Mouse (Mus musculus) heart, postnatal 4 days (tissue): ENCODE results near the gene Aqp1. TPM values are rescaled to one million over a fixed set of nuclear protein-coding genes. Genes with fewer than 3 reads are reported as not detected.

Experiments used
- DNase-seq: peaks from one replicate; pipeline ENCODE4 v3.0.0; 2021
- total RNA-seq, 2 experiments: library from RNA; stranded (reverse); gene quantifications; 2 replicates each; pipeline ENCODE4 v1.2.3; 2021

Aqp1 gene
- total RNA-seq, 2 experiments from 2014 or later = 87.4 to 98.8 TPM

DNA sequence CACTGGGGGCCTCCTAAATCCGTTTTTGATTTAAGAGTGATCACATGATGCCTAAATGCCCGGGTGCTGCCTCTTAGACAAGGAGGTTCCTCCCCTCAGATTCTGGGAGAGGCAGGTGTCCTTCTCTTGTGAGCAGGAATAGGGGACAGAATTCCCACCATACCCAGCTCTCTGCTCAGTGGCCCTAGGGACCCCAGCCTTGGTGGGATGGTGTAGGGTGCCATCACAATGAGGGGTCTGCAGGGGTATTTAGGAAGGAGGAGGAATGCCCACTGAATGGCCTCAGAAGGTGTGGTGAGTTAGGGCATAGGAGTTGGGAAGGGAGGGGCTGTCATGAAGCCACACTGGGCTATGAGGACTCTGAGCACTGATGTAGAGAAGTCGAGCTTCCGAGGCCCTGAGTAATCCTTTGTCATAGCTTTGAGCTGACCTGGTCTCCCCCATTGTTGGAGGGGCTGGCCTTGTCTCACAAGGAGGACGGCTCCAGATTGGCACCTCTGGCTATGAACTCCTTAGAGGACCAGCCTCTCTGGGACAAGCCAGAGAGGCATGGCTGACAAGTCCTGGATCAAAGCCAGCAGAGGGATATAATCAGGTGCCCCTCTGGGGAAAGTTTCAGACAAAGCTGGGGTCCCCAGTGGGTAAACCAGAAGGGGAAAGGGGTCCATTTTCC lies 4.0 kb upstream of the Aqp1 start:
- no peak for DNase-seq

- DNase-seq = no peak
Observed at GRCm38 (mm10) chr6:55332773-55333109, 3.5 kb upstream of the Aqp1 start.

DNA sequence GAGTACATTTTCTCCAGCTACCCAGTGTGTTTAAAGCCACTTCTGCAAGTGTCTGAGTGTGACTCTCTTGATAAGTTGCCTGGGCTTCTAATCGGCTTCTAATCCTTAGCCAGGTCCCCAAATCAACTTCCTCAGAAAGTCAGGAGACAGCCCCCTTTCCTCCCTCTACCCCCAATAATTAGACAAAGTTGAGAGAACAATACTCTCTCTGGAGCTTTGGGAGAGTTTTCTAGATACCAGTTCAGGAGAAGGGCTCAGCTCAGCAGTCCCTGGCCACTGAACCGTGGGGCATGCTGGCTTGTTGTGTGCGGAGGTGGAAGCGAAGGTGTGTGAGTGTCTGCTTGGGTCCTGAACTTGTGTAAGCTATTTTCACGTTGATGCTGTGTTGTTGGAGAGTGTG lies 1.0 kb downstream of the Aqp1 start:
- no peak for DNase-seq

GRCm38 (mm10) chr6:55338077-55338476 lies 1.8 kb downstream of the Aqp1 start:
- DNase-seq = no peak

GRCm38 (mm10) chr6:55338934-55339825 lies 2.9 kb downstream of the Aqp1 start:
- no peak for DNase-seq

DNA sequence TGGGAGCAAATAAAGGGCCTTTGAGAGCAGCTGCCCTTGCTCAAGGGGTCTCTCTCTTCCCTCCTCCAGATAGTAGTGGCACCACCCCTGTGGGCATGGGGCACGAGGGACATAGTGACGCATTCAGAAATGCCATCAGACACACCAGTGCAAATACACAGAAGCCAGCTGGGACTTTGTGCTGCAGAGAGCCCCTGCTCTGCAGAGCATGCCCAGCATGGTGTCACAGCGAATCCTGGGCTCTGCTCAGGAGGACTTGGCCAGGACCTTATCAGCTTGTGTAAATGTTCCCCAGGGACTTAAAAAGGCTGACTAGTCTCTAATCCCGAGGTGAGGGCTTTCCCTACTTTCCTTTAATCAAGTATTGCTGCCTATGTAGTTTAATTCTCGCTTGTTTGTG lies 5.5 kb downstream of the Aqp1 start:
- peak; percentile 37 for DNase-seq

GRCm38 (mm10) chr6:55342328-55342727 lies 6.1 kb downstream of the Aqp1 start:
- DNase-seq = peak; percentile 38

DNA sequence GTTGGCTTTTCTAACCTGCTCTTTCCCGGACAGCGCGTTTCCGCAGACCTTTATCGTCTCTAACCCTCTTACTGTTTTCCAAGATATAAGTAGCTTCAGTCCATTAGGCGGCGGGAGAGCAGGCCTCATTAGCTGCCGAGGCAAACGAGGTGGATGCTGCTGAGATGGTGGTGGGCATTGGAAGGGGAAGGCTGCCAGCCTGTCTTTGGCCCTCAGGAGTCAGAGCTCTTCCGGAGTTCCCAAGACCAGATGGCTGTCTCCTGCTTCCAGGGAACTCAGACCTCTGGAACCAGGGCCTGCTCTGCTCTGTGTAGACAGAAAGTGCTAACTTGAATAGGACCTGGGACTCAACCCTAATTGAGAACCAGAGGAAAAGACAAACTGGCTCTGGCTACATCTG lies 7.2 kb downstream of the Aqp1 start:
- no peak for DNase-seq

GRCm38 (mm10) chr6:55344291-55345016 lies 8.2 kb downstream of the Aqp1 start:
- DNase-seq = peak; percentile 14

DNA sequence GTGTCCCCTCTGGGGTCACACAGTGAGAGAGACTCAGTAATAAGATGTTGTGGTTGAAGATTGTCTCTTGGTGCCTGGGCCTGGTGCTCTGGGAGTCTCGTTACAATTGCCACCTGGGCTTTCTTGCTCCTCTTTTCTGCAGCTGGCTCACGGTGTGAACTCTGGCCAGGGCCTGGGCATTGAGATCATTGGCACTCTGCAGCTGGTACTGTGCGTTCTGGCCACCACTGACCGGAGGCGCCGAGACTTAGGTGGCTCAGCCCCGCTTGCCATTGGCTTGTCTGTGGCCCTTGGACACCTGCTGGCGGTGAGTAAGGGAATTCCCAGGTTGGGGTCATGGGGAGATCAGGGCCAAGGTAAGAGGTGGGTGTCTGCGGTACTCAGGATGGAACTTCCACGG lies 9.0 kb downstream of the Aqp1 start:
- peak; percentile 3 for DNase-seq

GRCm38 (mm10) chr6:55346491-55346890 lies 10.3 kb downstream of the Aqp1 start:
- peak; percentile 3 for DNase-seq

DNA sequence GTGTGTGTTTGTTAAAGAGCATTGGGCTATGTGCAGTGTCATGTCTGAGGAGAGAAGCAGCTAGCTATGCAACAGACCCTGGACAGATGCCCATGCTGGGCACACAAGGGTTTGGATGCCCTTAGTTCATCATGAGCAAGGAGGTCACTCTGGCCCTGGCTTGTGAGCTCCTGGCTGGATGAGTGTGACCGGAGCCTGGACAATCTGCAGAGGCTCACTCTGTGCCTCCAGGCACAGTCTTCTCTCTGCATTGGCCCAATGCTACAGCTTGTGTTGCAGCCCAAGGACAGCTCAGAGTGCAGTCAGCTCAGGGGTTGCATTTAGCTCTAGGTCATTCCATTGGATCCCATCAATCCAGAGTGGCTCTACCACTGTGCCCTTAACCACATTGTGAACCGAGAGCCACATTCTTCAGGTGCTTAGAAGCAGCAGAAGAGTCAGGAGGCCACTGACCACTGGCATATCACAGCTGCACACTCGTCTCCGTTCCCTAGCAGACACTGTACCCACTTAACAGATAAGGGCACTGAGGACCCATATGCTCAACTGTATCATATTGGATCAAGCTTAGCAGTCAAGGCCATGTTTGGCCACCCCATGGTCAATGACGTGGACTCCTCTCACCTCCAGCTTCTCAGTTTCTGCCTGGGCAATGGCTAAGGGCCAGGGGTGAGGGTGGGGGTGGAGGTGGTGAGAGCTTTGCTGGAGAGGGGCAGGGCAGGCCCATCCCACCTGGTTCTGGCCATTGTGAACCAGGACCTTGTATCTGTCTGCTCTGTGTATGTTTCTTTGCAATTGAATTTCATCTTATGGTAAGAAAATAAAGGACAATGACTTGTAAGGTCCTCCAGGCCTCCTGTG lies 11.7 kb downstream of the Aqp1 start:
- no peak for DNase-seq

- no peak for DNase-seq
Observed at GRCm38 (mm10) chr6:55349231-55349630, 13.0 kb downstream of the Aqp1 start.

DNA sequence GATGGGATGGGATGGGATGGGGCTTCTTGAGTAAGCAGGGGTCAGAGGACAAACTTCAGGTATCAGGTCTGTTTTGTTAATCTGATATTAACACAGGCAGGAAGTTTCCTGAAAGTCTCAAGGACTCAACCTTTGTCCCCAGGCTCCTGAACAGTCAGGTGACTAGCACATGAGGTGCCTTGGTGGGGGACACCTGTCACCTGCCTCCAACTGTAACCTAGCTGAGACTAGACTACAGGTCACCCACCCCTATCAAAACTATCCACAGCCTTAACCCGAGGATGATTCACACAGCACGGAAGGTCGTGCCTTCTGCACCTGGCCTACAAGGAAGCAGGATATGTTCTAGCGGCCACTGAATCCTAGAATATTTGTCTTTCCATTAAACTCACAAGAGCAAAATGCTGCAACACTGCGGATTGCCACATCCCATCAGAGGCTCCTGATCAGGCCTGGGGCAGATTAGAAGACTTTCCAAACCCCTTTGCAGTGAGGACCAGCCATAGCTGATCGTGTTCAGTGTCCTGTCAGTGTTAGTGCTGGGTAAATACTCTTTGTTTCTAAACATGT lies 14.2 kb downstream of the Aqp1 start:
- DNase-seq = no peak

DNA sequence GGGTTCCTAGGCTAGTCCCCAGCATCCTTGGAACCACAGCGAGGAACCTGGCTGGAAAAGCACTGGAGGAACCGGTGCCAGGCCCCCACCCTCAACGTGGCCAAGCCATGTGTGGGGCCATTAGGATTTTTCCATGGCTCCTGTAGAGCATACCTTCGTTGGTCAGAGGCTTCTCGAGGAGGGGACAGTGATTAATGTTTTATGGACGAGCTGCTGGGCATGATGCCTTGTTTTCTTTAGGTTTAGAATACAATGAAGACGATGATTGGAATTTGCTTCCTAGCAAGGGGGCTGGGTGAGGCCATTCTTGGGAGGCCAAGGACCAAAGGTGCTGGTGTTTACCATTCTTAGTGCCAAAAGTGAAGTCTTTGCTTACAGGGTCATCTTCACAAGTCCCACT lies 15.5 kb downstream of the Aqp1 start:
- DNase-seq = no peak

GRCm38 (mm10) chr6:55353711-55354445 lies 17.6 kb downstream of the Aqp1 start:
- no peak for DNase-seq

DNA sequence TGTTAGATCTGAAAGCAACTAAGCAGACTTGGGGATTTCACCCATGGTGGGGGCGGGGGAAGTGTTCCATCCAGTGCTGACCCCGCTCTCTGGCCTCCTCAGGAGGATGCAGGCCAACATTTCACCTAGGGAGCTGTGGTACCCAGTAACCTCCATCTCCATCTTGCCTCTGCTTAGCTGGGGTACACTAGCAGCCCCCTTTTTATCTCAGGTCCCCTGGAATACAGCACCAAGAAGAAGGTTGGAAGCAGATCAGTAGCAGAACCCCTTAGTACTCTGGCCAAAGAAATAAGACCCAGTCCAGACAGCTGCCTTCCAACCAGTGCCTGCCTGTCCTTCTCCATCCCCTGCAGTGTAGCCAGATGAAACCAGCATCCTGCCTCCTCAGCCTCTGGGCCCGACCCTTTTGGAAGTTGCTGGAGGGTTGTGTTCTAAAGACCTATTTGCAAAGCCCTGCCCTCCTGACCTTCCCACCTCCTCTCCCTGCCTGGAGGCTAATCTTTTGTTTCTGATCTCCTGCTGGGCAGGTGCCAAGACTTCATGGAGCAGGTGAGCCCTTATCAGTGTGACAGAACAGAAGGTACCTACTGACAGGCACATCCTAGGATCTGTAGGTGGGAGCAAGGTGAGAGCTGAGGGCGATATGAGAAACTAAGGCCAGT lies 18.4 kb downstream of the Aqp1 start:
- no peak for DNase-seq

- DNase-seq = no peak
Observed at GRCm38 (mm10) chr6:55355575-55355974, 19.3 kb downstream of the Aqp1 start.

DNA sequence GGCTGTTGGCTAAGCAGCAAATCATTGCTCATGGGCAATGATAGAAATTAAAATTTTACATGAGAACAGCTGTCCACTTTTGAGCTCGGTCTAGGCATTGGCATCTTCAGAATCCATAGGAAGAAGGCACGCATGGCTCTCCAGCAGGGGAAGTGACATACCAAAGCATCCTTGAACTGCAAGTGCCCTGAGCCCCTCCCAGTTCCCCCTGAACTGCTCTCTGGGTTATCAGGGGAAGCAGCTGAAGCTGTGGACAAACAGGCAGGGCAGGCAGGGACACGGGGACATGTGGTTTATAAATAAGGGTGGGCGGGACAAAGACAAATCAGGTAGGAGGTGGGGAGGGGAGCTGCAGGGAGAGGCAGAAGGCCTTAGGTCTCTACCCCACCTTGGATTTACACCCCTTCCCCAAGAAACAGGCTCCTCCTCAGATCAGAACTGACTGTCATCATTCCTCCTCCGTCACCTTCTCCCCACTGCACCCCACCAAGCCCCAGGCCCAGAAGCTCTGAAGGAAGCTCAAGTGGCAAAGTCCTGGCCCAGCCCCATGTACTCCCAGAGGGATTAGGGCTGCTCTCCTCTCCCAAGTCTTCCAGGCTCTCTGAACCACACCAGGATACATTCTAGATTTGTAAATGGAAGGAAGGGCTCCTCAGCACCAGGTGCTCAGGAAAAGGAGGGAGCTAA lies 19.9 kb downstream of the Aqp1 start:
- peak; percentile 37 for DNase-seq
